Mouse (Mus musculus) liver, postnatal 0 days (tissue): ENCODE data around the gene Pcbp3. TPM values are rescaled to one million over a fixed set of nuclear protein-coding genes. Genes with fewer than 3 reads are reported as not detected.

Experiments used
- ATAC-seq: fragments of 200-750 bp; cut with Nextera tagmentation; 2 replicates; pipeline ENCODE4 v1.8.0; 2017; ENCODE audit warnings: mild to moderate bottlenecking, moderate library complexity
- DNase-seq: peaks from one replicate; pipeline ENCODE4 v3.0.0-alpha.2; 2016
- H3K27ac ChIP-seq: fragments of 300-500 bp; sonication (generic); 2 replicates; pipeline ENCODE4 v1.5.1; 2014; ENCODE audit warnings: antibody characterized with exemption, moderate library complexity, mild to moderate bottlenecking, low read depth
- H3K27me3 ChIP-seq: fragments of 300-500 bp; sonication (generic); 2 replicates; pipeline ENCODE4 v1.6.1; 2014; ENCODE audit warnings: low read length, control low read depth, mixed read lengths; ENCODE audit not compliant: insufficient read depth
- H3K36me3 ChIP-seq: fragments of 300-500 bp; sonication (generic); replicated peaks from 2 replicates; pipeline ENCODE4 v1.6.1; 2014; ENCODE audit warnings: mild to moderate bottlenecking, control low read depth, low read length, moderate library complexity, mixed read lengths; ENCODE audit not compliant: insufficient read depth
- H3K4me1 ChIP-seq: fragments of 300-500 bp; sonication (generic); 2 replicates; pipeline ENCODE4 v1.6.1; 2014; ENCODE audit warnings: antibody characterized with exemption, mild to moderate bottlenecking, control low read depth; ENCODE audit not compliant: insufficient read depth
- H3K4me2 ChIP-seq: fragments of 300-500 bp; sonication (generic); 2 replicates; pipeline ENCODE4 v1.6.1; 2014; ENCODE audit warnings: low read depth, mild to moderate bottlenecking, low read length, moderate library complexity, mixed read lengths
- H3K4me3 ChIP-seq: fragments of 300-500 bp; sonication (generic); 2 replicates; pipeline ENCODE4 v1.5.1; 2014; ENCODE audit warnings: low read depth, low read length
- H3K9ac ChIP-seq: fragments of 300-500 bp; sonication (generic); replicated peaks from 2 replicates; pipeline ENCODE4 v1.6.1; 2014; ENCODE audit warnings: mild to moderate bottlenecking, moderate library complexity
- H3K9me3 ChIP-seq: fragments of 300-500 bp; sonication (generic); 2 replicates; pipeline ENCODE4 v1.6.1; 2016; ENCODE audit warnings: mild to moderate bottlenecking, control low read depth, low read length, mixed read lengths
- CTCF ChIP-seq: sonication (generic); IDR thresholded peaks from 2 replicates; pipeline ENCODE4 v1.5.1; 2016; ENCODE audit warnings: antibody characterized with exemption, low read depth
- EP300 ChIP-seq: IDR thresholded peaks from 2 replicates; pipeline ENCODE4 v1.6.1; 2016; ENCODE audit warnings: antibody characterized with exemption, low read depth, mild to moderate bottlenecking
- WGBS: fragments of 180-500 bp; shearing (Covaris S2); extraction: QIAGEN DNeasy Blood & Tissue Kit; methylation state at CpG from one replicate; pipeline ENCODE4 v1.1.7; 2014; ENCODE audit not compliant: insufficient replicate concordance; 5-methylcytosine and 5-hydroxymethylcytosine counted together
- polyA plus RNA-seq: library from polyadenylated mRNA; unstranded; fragments of >200 nt; fragmentation: Nextera tagmentation; extraction: Ambion mirVana; gene quantifications from 2 replicates; pipeline ENCODE4 v1.2.1, GENCODE M21; 2015

The Pcbp3 gene
- 2.7 and 2.9 TPM in 2 replicates for polyA plus RNA-seq

GRCm38 (mm10) chr10:76961790-76962489 lies at the start of gene Pcbp3:
TSS of gene Pcbp3 (minus strand) at chr10:76961887.
- H3K27me3 ChIP-seq: peaks cover 2% of the 10 kb centered on the region; the same call in 1 of the 2 replicates
- peak within 1 kb of the TSS; percentile 42 for H3K4me3 ChIP-seq
- peak; percentile 99 for ATAC-seq
- no peaks in the 10 kb centered on the region for H3K36me3 ChIP-seq
- H3K9ac ChIP-seq: peak within 1 kb of the TSS; percentile 32
- peak; percentile 95 for DNase-seq
- no peak within 1 kb of the TSS for H3K27ac ChIP-seq
- WGBS: 4% methylated on average over 43 of the region's 62 CpGs
- peak within 1 kb of the TSS; percentile 77 for H3K4me2 ChIP-seq
- no peaks in the 10 kb centered on the region for H3K9me3 ChIP-seq
- no peak for TF ChIP-seq EP300
- no peak for TF ChIP-seq CTCF
- peaks cover 14% of the 10 kb centered on the region for H3K4me1 ChIP-seq

DNA sequence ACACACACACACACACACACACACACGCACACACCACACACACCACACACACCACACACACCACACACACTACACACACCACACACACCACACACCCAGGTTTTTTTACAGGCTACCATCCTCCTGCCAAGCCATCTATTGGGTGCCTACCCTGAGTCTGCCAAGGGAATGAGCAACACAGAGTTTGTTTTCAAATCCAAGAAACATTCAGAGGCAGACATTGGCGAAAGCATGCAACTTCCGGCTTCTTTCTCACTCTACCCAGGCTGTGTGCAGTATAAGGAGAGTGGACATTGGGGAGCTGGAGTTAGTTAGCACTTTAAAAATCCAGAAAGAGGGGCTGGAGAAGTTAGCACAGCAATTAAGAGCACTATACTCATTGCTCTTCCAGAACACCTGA lies 47.0 kb upstream of the Pcbp3 start:
- no peak for ATAC-seq
- no peak overlapping the region for H3K27ac ChIP-seq

DNA sequence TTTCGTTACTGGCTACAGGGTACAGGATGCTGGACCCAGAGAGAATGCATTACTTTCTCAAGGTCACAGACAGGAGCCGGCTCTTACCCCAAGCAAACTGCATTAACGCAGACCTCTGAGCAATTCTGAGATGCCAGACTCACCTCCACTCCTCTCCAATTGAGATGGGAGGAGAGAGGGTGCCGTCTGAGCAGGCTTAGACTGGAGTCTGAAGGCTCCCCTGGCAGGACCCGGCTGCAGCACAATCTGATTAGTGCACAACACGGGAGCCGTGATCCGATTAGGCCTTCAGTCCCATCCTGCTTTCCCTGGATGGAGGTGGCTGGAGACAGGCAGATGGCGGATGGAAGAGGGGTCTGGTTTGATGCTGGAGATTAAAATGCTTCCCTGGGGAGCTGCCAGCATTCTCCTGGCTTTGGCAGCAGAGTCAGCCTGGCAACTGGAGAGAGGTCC lies 46.4 kb upstream of the Pcbp3 start:
- Histone ChIP-seq H3K9me3 (no peaks in the 10 kb centered on the region), H3K36me3 (no peaks in the 10 kb centered on the region), H3K4me3 (no peak overlapping the region), H3K4me1 (peaks cover 10% of the 10 kb centered on the region; the same call in 1 of the 2 replicates), H3K27ac (peak overlapping the region; percentile 44; the same call in 1 of the 2 replicates), H3K4me2 (no peak overlapping the region), H3K9ac (no peak overlapping the region; the same call in 1 of the 2 replicates), H3K27me3 (no peaks in the 10 kb centered on the region)
- ATAC-seq (peak; percentile 29; the same call in 1 of the 2 replicates), DNase-seq (no peak)
- TF ChIP-seq EP300 (no peak), CTCF (no peak)
- 47% methylated on average over 9 of the region's 9 CpGs for WGBS

More for the DNA sequence above, 47.0 kb upstream of the Pcbp3 start:
- H3K9ac ChIP-seq: no peak overlapping the region
- WGBS: 90% methylated on average over 2 of the region's 3 CpGs
- no peaks in the 10 kb centered on the region for H3K27me3 ChIP-seq
- TF ChIP-seq EP300 (no peak), CTCF (no peak)
- H3K4me1 ChIP-seq: peaks cover 10% of the 10 kb centered on the region; the same call in 1 of the 2 replicates
- H3K36me3 ChIP-seq: no peaks in the 10 kb centered on the region
- DNase-seq: no peak
- no peak overlapping the region for H3K4me3 ChIP-seq
- H3K9me3 ChIP-seq: no peaks in the 10 kb centered on the region
- H3K4me2 ChIP-seq: no peak overlapping the region

GRCm38 (mm10) chr10:77007433-77008108 lies 45.9 kb upstream of the Pcbp3 start:
- no peak for TF ChIP-seq CTCF
- no peak for TF ChIP-seq EP300
- Histone ChIP-seq H3K4me2 (no peak overlapping the region), H3K27me3 (no peaks in the 10 kb centered on the region), H3K4me1 (peaks cover 10% of the 10 kb centered on the region; the same call in 1 of the 2 replicates), H3K27ac (peak overlapping the region; percentile 44; the same call in 1 of the 2 replicates), H3K9me3 (no peaks in the 10 kb centered on the region), H3K9ac (no peak overlapping the region; the same call in 1 of the 2 replicates), H3K4me3 (no peak overlapping the region), H3K36me3 (no peaks in the 10 kb centered on the region)
- 53% methylated on average over 8 of the region's 8 CpGs for WGBS
- DNase-seq: peak; percentile 47
- peak; percentile 84 for ATAC-seq

GRCm38 (mm10) chr10:77004936-77005335 lies 43.2 kb upstream of the Pcbp3 start:
- H3K27ac ChIP-seq: no peak overlapping the region
- no peak for TF ChIP-seq CTCF
- TF ChIP-seq EP300: no peak
- no peak overlapping the region for H3K4me2 ChIP-seq
- H3K9me3 ChIP-seq: no peaks in the 10 kb centered on the region
- H3K27me3 ChIP-seq: no peaks in the 10 kb centered on the region
- no peak overlapping the region for H3K9ac ChIP-seq
- no peak overlapping the region for H3K4me3 ChIP-seq
- DNase-seq (no peak), ATAC-seq (no peak)
- 54% methylated on average over 7 of the region's 7 CpGs for WGBS
- H3K4me1 ChIP-seq: peaks cover 10% of the 10 kb centered on the region; the same call in 1 of the 2 replicates
- no peaks in the 10 kb centered on the region for H3K36me3 ChIP-seq
